Mouse (Mus musculus) monocyte, adult 59 days (primary cell): ENCODE results near the gene Gm1604a. TPM values are rescaled to one million over a fixed set of nuclear protein-coding genes. Genes with fewer than 3 reads are reported as not detected.

Experiments
- total RNA-seq, 2 experiments: library from RNA; stranded (reverse); gene quantifications; one replicate each; pipeline ENCODE4 v1.2.4; 2023

Gm1604a gene
- not detected for total RNA-seq

DNA sequence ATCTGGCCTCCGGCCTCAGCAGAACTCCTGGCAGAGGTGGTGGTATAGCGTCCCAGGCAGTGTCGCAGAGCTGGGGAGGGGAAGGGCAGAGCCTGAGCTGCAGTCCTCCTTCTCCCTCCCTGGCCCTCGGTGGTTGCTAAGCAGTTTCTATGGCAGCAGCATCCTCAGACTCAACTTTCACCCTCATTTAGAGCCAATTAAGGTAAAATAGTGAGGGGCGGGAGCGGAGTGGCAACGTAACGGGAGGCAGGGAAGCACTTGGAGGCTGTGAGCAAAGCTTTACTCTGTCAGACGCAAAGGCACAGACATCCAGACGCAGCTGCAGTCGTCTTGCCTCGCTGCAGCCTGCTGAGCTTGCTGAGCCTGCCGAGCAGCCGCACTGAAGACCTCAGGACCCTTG lies at the start of gene Gm1604a:
TSS of gene Gm1604a (plus strand) at position 312 of the 400 bp plus-strand sequence.

DNA sequence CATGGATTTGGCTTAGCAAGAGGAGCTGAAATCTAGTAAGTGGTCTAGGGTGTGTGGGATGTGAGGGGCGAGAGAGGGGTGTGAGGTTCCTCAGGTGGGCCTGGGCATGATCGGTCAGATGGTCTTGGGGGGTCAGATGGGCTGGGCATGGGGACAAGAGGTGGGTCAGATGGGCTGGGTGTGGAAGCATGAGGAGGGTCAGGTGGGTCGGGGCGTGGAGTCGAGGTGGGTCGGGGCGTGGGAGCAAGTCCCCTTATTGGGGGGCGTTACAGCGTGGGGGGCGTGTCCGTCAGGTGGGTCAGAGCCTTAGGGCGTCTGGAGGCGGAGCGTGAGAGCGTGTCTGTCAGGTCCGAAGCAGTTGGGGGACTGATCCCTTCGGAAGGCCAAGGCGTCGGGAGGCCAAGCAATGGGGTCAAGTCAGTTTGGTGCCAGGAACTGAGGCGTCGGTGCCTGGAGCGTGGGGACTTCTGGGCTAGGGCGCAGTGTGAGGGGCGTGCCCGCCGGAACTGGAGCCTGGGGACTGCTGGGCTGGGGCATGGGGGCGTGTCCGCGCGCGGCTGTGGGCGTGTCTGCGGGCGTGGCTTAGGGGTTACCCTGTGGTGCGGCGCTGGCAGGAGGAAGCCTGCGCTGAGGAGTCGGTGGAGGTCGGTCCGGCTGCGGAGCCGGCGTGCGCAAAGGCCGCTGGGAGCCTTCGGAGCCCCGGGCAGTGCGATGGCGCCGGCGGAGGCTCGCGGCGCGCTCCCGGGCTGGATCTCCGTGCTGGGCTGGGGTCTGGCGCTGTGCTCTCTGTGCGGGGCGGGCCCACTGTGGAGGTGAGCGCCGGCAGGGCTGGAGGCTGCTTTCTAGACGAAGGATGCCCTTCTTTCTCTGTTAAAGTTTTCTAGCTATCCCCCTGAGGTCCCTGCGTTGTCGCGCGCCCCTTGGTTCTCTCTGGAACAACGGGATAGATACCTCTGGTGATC lies 46.8 kb upstream of the Gm1604a start, which contains the start of gene Gm49721:
TSS of gene Gm49721 (plus strand) at position 618 of the 962 bp plus-strand sequence.

Other genes with a start within 250 kb of the Gm1604a start
- 100 to 1,000 TPM; 205 to 250 TPM for gene Ezr, start 242.8 kb upstream of the Gm1604a start, total RNA-seq
- gene Rsph3b, start 76.9 kb upstream of the Gm1604a start, total RNA-seq: 10 to 100 TPM; 12.4 to 16.5 TPM
- gene Tagap1, start 64.4 kb upstream of the Gm1604a start, total RNA-seq: 10 to 100 TPM; 30.6 to 33.0 TPM
- gene Rnaset2b, start 54.9 kb upstream of the Gm1604a start, total RNA-seq: 100 to 1,000 TPM; 296 to 331 TPM
- gene Gm49721, start 46.7 kb upstream of the Gm1604a start, total RNA-seq: under 1 TPM in 1 of 2 experiments, not detected in 1; 0.94 TPM
- gene Rps6ka2, start 144.5 kb downstream of the Gm1604a start, total RNA-seq: 10 to 100 TPM; 14.5 to 21.3 TPM